Comparison of ENCODE assay signal across 19 mouse cellular contexts in the genomic region with DNA sequence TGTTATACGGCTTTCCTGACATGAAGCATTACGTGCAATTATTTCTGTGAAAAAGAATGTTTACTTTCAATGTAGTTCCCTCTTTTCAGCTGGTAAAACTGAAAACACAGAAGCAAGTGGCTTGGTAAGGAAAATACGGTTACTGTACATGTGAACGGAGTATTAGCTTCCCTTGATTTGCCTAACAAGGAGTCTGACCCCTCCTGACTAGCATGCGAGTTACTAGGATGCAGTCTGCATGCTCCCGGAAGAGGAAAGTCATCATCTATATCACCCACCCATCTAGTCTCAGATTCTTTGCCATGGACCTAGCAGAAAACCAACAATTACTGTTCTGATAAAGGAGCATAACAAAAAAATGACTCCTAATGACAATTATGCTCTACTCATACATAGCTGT.
DNase-seq lines count a peak whose midpoint lies in the region; ATAC-seq lines count a peak whose summit lies in the region.
"Had no signal": no experiment of that assay in that cellular context is flagged by ENCODE, and none has a peak within 500 bp of the region (broad histone marks: within the 10 kb centered on the region; RNA-seq: fewer than 3 reads in every experiment).

No protein-coding gene starts in this region.

- H3K9ac ChIP-seq in forebrain, embryonic 15.5 days (replicated peaks): no peak overlapping the region
- no peak overlapping the region for H3K9ac ChIP-seq in forebrain, embryonic 16.5 days (replicated peaks; ENCODE audit: low read depth, low read length)
- no peak overlapping the region for H3K9ac ChIP-seq in midbrain, embryonic 11.5 days (ENCODE audit: low read length)
- no peak overlapping the region for H3K9ac ChIP-seq in midbrain, embryonic 14.5 days (replicated peaks; ENCODE audit: low read length)
- no peak overlapping the region for H3K9ac ChIP-seq in neural tube, embryonic 13.5 days
- H3K9ac ChIP-seq: embryonic facial prominence, embryonic 15.5 days; heart, embryonic 15.5 days had no signal

- no peaks in the 10 kb centered on the region for H3K9me3 ChIP-seq in forebrain, embryonic 15.5 days
- H3K9me3 ChIP-seq in forebrain, embryonic 16.5 days (ENCODE audit: control insufficient read depth, low read length): no peaks in the 10 kb centered on the region
- H3K9me3 ChIP-seq in midbrain, embryonic 11.5 days (ENCODE audit: control insufficient read depth, low read length): no peaks in the 10 kb centered on the region
- no peaks in the 10 kb centered on the region for H3K9me3 ChIP-seq in midbrain, embryonic 14.5 days (ENCODE audit: control insufficient read depth, low read length)
- no peaks in the 10 kb centered on the region for H3K9me3 ChIP-seq in neural tube, embryonic 13.5 days
- H3K9me3 ChIP-seq: embryonic facial prominence, embryonic 15.5 days; heart, embryonic 15.5 days had no signal

- DNase-seq in midbrain, embryonic 11.5 days (ENCODE audit: low spot score, missing footprints): peak; percentile 82
- no peak for DNase-seq in midbrain, embryonic 14.5 days
- DNase-seq in neural tube, embryonic 10.5 days (ENCODE audit: extremely low spot score, low spot score): no peak
- no peak for DNase-seq in heart, adult 8-10 months (ENCODE audit: low spot score)
- DNase-seq: adrenal gland, postnatal 10 days; cerebellum, adult 11 months; cerebellum, adult 8-10 months; cerebellum, postnatal 14 days; embryo, embryonic 11 days; gastrocnemius, postnatal 10 days; heart, adult 18-20 months; heart, postnatal 14 days had no signal

- ATAC-seq in forebrain, embryonic 15.5 days (replicated peaks): 0 out of 2 replicates have a peak, but pooled peaks have one; percentile 26
- ATAC-seq in forebrain, embryonic 16.5 days: no peak
- no peak for ATAC-seq in midbrain, embryonic 11.5 days (ENCODE audit: low FRiP score)
- no peak for ATAC-seq in midbrain, embryonic 14.5 days (ENCODE audit: low FRiP score, low TSS enrichment)
- ATAC-seq in neural tube, embryonic 13.5 days (ENCODE audit: low read depth): peak; percentile 56; the same call in 1 of the 2 replicates

- no peak overlapping the region for H3K4me2 ChIP-seq in forebrain, embryonic 15.5 days (replicated peaks)
- H3K4me2 ChIP-seq in forebrain, embryonic 16.5 days (ENCODE audit: low read length): no peak overlapping the region
- no peak overlapping the region for H3K4me2 ChIP-seq in midbrain, embryonic 11.5 days
- H3K4me2 ChIP-seq in midbrain, embryonic 14.5 days (ENCODE audit: low read length): no peak overlapping the region
- no peak overlapping the region for H3K4me2 ChIP-seq in neural tube, embryonic 13.5 days
- H3K4me2 ChIP-seq: embryonic facial prominence, embryonic 15.5 days; heart, embryonic 11.5 days; heart, embryonic 15.5 days had no signal

- H3K4me3 ChIP-seq in forebrain, embryonic 15.5 days: no peak overlapping the region
- H3K4me3 ChIP-seq in forebrain, embryonic 16.5 days (replicated peaks; ENCODE audit: low read length): no peak overlapping the region
- no peak overlapping the region for H3K4me3 ChIP-seq in midbrain, embryonic 11.5 days (ENCODE audit: low read depth, low read length)
- H3K4me3 ChIP-seq in midbrain, embryonic 14.5 days (replicated peaks; ENCODE audit: low read depth, low read length): no peak overlapping the region
- H3K4me3 ChIP-seq in neural tube, embryonic 13.5 days: no peak overlapping the region
- H3K4me3 ChIP-seq: embryonic facial prominence, embryonic 15.5 days; erythroblast, embryonic 14.5 days; heart, embryonic 15.5 days had no signal

- WGBS in forebrain, embryonic 15.5 days: 33% methylated on average over 6 of the region's 6 CpGs
- WGBS in forebrain, embryonic 16.5 days: 28% methylated on average over 6 of the region's 6 CpGs
- 66% methylated on average over 6 of the region's 6 CpGs for WGBS in midbrain, embryonic 11.5 days
- WGBS in midbrain, embryonic 14.5 days: 52% methylated on average over 6 of the region's 6 CpGs
- WGBS in neural tube, embryonic 13.5 days: 41% methylated on average over 6 of the region's 6 CpGs

- H3K36me3 ChIP-seq in forebrain, embryonic 15.5 days: no peaks in the 10 kb centered on the region
- H3K36me3 ChIP-seq in forebrain, embryonic 16.5 days (ENCODE audit: control insufficient read depth, insufficient read depth): no peaks in the 10 kb centered on the region
- H3K36me3 ChIP-seq in midbrain, embryonic 11.5 days (ENCODE audit: control insufficient read depth, insufficient read depth, low read length): no peaks in the 10 kb centered on the region
- no peaks in the 10 kb centered on the region for H3K36me3 ChIP-seq in midbrain, embryonic 14.5 days (ENCODE audit: control insufficient read depth, insufficient read depth, low read length)
- no peaks in the 10 kb centered on the region for H3K36me3 ChIP-seq in neural tube, embryonic 13.5 days
- H3K36me3 ChIP-seq: embryonic facial prominence, embryonic 15.5 days; heart, embryonic 15.5 days had no signal

- H3K27ac ChIP-seq in forebrain, embryonic 15.5 days (replicated peaks): no peak overlapping the region
- no peak overlapping the region for H3K27ac ChIP-seq in forebrain, embryonic 16.5 days (ENCODE audit: low read length)
- H3K27ac ChIP-seq in midbrain, embryonic 11.5 days (ENCODE audit: low read depth, low read length): no peak overlapping the region
- no peak overlapping the region for H3K27ac ChIP-seq in midbrain, embryonic 14.5 days (replicated peaks; ENCODE audit: low read depth, low read length)
- no peak overlapping the region for H3K27ac ChIP-seq in neural tube, embryonic 13.5 days (replicated peaks)
- H3K27ac ChIP-seq: embryonic facial prominence, embryonic 15.5 days; heart, embryonic 15.5 days had no signal

- H3K27me3 ChIP-seq in forebrain, embryonic 15.5 days: no peaks in the 10 kb centered on the region
- no peaks in the 10 kb centered on the region for H3K27me3 ChIP-seq in forebrain, embryonic 16.5 days (replicated peaks; ENCODE audit: control insufficient read depth, insufficient read depth, low read length)
- no peaks in the 10 kb centered on the region for H3K27me3 ChIP-seq in midbrain, embryonic 11.5 days (ENCODE audit: control insufficient read depth, insufficient read depth, low read length)
- H3K27me3 ChIP-seq in midbrain, embryonic 14.5 days (ENCODE audit: control insufficient read depth, insufficient read depth, low read length): no peaks in the 10 kb centered on the region
- H3K27me3 ChIP-seq in neural tube, embryonic 13.5 days: no peaks in the 10 kb centered on the region
- H3K27me3 ChIP-seq: embryonic facial prominence, embryonic 15.5 days; heart, embryonic 15.5 days had no signal

- H3K4me1 ChIP-seq in forebrain, embryonic 15.5 days: peaks cover 8% of the 10 kb centered on the region
- H3K4me1 ChIP-seq in forebrain, embryonic 16.5 days (replicated peaks; ENCODE audit: control insufficient read depth, insufficient read depth, low read length): peaks cover 2% of the 10 kb centered on the region; the same call in 1 of the 2 replicates
- peaks cover 8% of the 10 kb centered on the region for H3K4me1 ChIP-seq in midbrain, embryonic 11.5 days (ENCODE audit: control insufficient read depth, insufficient read depth, low read length)
- H3K4me1 ChIP-seq in midbrain, embryonic 14.5 days (ENCODE audit: control insufficient read depth, insufficient read depth, low read length): peaks cover 19% of the 10 kb centered on the region
- peaks cover 15% of the 10 kb centered on the region for H3K4me1 ChIP-seq in neural tube, embryonic 13.5 days (replicated peaks)
- H3K4me1 ChIP-seq: embryonic facial prominence, embryonic 15.5 days; heart, embryonic 15.5 days had no signal

Comparison
In these comparisons a context has a peak if more than half of its experiments do, and no peak if none do; other contexts are left out.
1. ATAC-seq: peak in forebrain, embryonic 15.5 days (single experiment) and neural tube, embryonic 13.5 days (single experiment); none in forebrain, embryonic 16.5 days (single experiment), midbrain, embryonic 11.5 days (single experiment) and midbrain, embryonic 14.5 days (single experiment).